Mouse (Mus musculus) v-Abl transformed pro-B cells (cell line): Measurements from ENCODE around the gene Olfr844.

Source experiments
- in situ Hi-C, 2 experiments: fragments of 400-800 bp; cut with MboI; formaldehyde crosslinking; loops; one replicate each; pipeline ENCODE4 v1.15.1; 2025; ENCODE audit not compliant: unreplicated experiment in 2 of 2

Olfr844 gene

GRCm38 (mm10) chr9:19316047-19316446 lies at the start of gene Olfr844:
Gene Olfr844, plus strand, starts transcription at chr9:19316347.
- in situ Hi-C loops, result no loop called here

- in situ Hi-C loops, result no loop called here
Measured at GRCm38 (mm10) chr9:19336157-19336556, 20.0 kb downstream of the Olfr844 start, which contains the start of gene Olfr845. Gene Olfr845, plus strand, starts transcription at chr9:19336457.

DNA sequence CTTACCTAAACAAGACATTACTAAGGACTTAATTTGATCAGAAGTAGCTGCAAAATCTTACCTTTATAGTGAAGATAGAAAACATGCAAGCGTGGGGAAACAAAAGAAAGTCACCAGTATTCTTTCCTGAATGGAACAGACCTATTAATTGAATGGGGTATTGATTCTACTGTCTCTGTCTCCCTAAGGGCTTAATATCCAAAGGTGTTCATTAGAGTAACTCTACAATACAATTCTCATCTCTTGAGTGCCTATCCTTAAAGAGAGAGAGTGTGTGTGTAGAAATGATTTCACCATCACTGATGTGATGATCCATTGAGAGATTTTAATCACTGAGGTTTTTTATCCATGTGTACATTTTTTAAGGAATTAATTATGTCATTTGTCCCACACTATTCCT lies 47.8 kb downstream of the Olfr844 start, which contains the start of gene Olfr846:
Gene Olfr846, minus strand, starts transcription at position 101 of the 400 bp plus-strand sequence.
- in situ Hi-C loops, result no loop called here
